Mouse (Mus musculus) adrenal gland, adult (tissue): ENCODE results near the gene Clcn5.
A peak's percentile ranks its signal among the peaks of the same experiment; 100 is the strongest.

Experiments used
- DNase-seq, 2 experiments: peaks; one replicate each; pipeline ENCODE4 v3.0.0; 2022 to 2023; ENCODE audit warnings: low spot score in 1 of 2; ENCODE audit not compliant: inconsistent age in 2 of 2

Clcn5 gene

DNA sequence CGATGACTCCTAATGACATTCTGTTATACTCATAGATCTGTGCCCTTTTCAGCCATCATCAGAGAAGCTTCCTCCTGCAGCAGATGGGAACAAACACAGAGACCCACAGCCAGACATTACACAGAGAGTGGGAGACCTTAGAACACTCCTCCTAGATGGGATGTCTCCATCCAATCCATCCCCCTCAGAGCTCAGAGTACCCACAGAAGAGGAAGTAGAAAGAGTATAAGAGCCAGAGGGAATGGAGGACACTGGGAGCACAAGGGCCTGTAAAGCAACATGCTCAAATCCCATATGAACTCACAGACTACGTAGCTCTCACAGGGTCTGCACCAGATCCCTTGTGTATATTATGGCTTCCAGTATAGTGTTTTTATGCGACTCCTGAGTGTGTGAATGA, 115.6 kb downstream of the Clcn5 start:
- no peak for DNase-seq

DNA sequence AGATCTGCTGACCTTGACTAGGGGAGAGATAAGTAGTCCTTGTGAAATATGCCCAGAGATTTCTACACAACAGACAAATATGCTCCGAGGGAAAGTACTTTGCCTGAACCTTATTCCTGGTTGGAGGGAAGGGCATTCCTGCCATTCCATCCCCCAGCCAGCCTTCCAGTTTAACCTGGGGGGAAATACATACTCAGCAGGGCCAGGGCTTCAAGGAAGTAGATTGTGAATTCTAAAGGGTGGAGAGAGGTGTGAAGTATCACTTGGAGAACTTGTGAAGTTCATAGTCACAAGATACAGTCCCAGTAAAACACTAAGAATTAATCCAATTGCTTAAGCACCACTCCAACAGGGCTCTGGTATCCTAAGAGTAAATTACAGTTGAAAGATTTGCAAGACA, 121.3 kb downstream of the Clcn5 start:
- DNase-seq, result peak in 1 of 2 experiments; percentile 39

DNA sequence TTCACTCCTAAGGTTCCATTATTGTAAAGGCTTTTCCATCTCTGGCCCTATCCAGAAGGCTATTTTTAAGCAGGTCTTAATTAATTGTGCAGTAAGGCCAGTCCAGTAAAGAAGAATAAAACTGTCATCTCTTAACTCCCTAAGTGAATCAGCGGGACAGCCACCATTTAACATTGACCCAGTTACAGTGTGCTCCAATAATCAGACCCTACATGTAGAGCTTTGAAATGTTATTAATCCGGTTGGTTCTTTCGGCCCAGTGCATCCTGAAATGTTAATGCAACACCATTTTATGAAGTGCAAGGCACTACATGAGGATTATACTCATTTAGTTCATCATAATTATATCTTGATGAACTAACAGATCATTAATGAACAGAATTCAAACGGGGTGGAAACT, 128.3 kb downstream of the Clcn5 start:
- peak; percentile 17 to 38 for DNase-seq

DNA sequence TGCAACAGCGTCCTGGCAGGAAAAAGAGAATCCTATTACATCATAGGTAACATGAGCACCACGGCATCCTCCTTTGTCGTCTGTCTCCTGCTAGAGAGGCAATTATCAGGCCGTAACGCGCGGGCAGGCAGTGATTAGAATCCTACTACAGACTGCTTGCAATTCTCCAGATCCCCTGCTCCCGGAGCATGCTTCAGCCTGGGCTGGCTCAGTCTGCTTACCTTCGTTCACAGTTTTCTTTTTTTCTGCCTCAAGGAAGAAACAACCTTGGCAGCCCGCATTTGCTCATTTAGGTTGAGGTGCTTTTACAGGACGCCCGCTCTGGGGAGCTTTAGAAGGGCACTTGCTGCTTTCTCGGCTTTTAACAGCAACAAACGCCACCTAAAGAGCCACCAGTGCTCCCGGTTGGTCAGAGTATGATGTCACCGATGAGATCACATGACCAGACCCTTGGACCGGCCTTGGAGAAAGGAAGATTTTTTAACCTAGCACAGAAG, 130.8 kb downstream of the Clcn5 start:
- peak; percentile 48 to 77 for DNase-seq

DNA sequence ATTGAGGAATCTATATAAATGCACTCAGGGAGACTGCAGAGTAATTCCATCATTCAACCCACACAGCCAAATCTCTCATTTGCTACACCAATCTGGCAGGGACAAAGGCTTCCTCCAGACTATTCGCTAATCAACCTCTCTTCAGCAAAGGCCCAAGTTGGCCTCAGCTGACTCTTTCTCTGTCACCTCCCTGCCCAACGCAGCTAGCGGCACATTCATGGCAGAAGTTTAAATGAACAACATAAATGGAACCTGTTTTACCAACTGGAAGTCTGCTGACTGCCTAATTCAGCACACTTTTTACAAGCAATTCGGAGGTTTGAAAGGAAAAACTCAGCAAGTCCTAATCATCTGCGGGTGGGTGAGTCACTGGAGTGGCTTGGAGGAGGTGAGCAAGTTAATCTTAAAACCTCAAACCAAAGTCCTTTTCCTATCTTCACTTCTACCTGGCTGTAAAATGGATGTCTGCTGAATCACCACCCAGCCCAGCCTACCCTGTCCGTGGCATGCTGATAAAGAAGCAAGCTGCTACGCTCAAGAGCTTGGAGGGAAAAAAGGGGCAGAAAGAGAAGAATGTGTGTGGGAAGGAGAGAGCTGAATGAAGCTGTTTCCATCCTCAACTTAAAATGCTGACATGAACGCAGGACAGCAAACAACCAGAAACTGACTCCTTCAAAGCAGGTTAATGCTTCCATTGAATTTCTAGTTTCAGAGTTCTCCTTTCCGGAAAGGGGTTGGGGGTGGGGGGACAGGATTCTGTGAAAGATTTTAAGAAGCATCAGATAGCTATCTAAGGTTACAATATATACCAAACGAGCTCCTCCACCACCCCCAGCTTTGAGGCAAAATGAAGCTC, 131.5 kb downstream of the Clcn5 start:
- peak; percentile 15 to 55 for DNase-seq

DNA sequence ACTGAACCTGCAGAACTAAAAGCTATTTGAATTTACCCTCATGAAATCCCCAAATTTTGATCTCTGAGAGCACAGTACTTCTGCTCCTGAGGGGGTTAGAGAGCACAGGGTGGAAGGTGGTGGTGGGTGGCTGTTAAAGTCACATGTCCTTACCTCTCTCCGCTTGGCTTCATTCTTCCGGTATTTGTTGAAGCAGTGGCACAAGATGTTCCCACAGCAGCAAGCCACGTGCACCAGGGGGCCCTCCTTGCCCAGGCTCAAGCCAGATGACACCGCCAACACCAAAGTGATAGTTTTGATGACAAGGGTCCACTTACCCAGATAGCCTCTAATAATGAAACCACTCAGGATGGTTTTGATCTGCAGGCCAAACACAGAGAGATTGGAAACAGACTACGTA, 149.0 kb downstream of the Clcn5 start:
- DNase-seq, result no peak

DNA sequence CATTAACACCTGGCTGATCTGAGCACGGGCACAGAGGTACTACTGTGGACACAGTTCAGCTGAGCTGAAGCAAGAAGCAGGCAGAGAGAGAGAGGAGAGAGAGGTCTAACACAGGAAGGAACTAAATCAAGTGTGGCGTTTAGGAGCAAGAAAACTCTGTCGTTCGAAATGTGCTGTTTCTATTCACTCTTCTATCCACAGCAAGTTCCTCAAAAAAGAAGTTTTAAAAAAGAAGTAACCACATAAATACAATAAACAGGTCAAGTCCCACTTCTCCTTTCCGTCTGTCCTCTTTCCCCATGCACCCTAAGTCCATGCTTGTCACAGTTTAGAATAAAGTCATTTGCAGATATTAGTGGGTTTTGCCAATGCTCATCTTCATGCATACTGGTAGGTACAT, 150.4 kb downstream of the Clcn5 start:
- no peak for DNase-seq

DNA sequence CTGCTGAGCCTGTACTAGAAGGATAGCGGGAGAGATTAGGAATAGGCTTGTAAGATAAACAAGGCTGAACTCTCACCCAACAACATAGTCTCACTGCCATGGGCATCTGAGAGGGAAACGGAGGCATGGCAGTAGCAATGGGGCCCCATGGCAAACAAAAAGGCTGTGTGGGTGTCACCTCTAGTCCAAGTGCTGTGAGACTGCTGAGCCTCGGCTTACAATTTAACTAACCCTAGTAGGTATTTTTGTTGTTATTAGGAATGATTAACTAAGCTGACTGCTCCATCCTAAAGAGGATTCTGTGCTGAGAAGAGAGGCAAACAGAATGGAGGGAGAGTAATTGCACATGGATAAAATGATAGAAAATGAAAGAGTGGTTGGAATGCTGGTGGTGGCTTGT, 161.2 kb downstream of the Clcn5 start:
- DNase-seq, result no peak

DNA sequence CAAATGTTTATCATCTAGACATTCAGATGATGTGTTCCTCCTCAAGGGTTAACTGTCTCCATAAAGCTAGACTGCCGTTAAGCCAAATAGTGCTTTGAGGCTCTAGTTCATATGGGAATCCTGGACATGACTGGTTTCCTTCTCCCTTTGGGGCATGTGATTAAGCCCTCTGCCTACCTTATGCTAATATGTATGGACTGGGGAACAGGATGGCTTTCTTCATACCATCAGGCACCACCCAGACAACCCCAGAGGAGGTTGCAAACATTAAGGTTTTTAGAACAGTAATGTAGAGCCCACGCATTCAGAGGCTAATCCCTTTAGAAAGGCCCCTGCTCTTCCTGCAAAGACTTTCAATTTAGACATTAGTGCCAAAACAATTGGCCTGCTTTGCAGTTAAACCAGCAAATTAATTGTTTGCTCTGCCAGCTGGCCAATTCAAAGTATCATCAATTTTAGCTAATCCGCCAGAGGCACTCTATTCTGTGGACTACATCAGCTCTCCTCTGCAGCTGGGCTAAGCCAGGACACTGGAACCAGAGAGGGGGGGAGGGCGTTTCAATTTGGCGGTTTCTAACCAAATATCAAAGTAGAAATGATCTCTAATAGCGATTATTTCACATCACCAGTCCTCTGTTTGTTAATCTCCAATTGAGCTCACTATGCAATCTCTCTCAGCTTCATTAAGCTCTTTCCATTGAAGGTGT, 163.0 kb downstream of the Clcn5 start:
- peak in 1 of 2 experiments; percentile 30 for DNase-seq

DNA sequence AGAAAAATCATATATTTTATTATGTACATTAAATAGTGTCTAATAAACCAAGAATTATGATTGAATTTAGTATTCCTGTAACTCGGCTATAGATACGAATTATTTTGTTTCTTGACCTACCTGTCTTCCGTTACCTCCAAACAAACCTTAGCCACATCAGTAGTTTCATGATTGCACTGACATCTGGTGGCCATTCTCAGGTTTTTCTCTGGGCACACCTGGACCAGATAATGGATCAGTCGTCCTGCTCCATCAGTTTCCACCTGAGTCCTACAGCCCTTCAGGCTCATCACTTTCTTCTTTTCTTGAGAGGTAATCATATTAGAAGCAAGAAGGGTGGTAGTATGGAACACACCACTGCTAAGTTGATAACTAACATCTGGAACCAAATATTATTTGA, 169.0 kb downstream of the Clcn5 start:
- DNase-seq, result no peak

DNA sequence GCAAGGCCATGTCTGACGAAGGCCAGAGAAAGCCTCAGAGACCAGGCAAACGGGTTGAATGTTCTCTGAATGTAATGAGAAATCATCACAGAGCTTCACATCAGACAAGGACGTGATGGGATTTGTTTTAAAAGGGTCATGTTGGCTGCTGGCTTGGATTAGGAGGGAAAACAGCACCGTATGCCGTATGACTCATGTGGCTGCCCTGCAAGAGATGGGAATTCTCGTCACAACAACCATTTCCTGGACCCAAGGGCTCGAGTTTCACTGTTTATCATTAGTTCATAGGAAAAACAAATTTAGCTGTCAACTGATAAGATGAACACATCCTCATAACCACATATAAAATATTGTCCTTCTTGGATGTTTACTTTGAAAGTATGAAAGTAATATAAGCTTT, 173.0 kb downstream of the Clcn5 start:
- DNase-seq, result no peak

DNA sequence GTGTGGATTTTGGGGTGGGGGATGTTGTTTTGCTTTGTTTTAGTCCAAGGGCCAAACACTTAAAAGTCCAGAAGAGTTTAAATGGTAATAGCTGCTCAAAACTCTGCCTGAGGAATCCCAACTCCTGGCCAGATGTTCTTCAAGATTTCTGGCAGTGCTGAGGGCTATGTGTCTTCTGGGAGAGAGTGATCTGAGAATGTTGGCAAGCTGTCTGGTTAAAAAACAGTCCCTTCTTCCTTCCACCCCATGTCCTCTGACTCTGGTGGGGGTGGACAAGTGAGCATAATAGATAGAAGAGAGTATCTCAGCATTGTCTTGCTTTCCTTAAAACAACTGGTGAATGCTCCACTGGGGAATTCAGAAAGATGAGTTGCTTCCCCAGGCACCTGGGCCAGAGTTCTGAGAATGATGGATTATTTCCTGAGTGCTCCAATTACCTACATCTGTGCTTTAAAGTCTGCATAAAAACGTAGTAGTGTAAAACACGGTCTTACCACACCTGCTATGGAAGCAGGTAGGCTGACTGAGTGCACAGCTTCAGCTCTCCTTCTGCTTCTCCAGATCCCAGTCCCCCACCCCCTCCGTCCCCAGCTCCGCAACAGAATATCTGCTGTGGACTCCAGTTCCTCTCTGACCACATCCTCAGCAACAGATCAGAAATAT, 197.4 kb downstream of the Clcn5 start:
- no peak for DNase-seq

DNA sequence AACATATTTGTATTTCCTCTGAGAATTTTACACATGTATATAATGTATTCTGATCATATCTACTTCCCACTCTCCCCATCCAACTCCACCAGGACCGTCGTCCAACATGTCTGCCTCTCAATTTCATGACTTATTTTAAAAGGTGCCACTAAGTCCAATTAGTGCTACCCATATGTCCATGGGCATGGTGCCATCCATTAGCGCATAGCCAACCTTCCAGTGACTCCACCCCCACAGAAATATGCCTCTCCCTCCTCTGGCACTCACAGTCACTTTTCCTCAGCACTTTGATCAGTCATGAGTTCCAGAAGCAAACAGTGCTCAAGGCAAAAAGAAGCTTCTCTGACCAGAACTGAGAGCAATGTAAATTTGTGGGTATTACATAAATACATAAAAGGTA, 204.3 kb downstream of the Clcn5 start:
- DNase-seq, result no peak
